ENCODE assay signal across 9 mouse cellular contexts in genomic region chr16:85549971-85550567, GRCm38 (mm10). TPM values are rescaled to one million over a fixed set of nuclear protein-coding genes. Genes with fewer than 3 reads are reported as not detected.
A peak's percentile ranks its signal among the peaks of the same experiment; 100 is the strongest.
DNase-seq lines count a peak whose midpoint lies in the region; ATAC-seq lines count a peak whose summit lies in the region.
"Had no signal": no experiment of that assay in that cellular context is flagged by ENCODE, and none has a peak within 500 bp of the region (broad histone marks: within the 10 kb centered on the region; RNA-seq: fewer than 3 reads in every experiment).

No protein-coding gene starts in this region.

- peaks cover 5% of the 10 kb centered on the region for H3K4me1 ChIP-seq in intestine, embryonic 14.5 days (replicated peaks; ENCODE audit: control insufficient read depth, insufficient read depth, low read length)
- no peaks in the 10 kb centered on the region for H3K4me1 ChIP-seq in liver, embryonic 16.5 days (ENCODE audit: control insufficient read depth, low read depth, low read length)
- 0 out of 2 replicates have a peak, but pooled peaks cover 5% of the 10 kb centered on the region for H3K4me1 ChIP-seq in neural tube, embryonic 15.5 days

- DNase-seq in 3134 (ENCODE audit: extremely low read depth, insufficient read length, low spot score): peak; percentile 16
- peak; percentile 47 for DNase-seq in adrenal gland, adult 2 months
- DNase-seq in forelimb bud, embryonic 11.5 days (ENCODE audit: low read depth, low spot score): peak; percentile 25
- peak; percentile 55 for DNase-seq in intestine, embryonic 14.5 days (ENCODE audit: low spot score)
- DNase-seq in c-Kit-positive CD71-positive TER-119-positive erythroid progenitor cells, embryonic 14.5 days (ENCODE audit: low spot score): no peak
- DNase-seq in frontal cortex, postnatal 10 days (ENCODE audit: low spot score in 2 of 2): no peak

- H3K4me2 ChIP-seq in intestine, embryonic 14.5 days (ENCODE audit: low read length): peak overlapping the region; percentile 60
- peak overlapping the region; percentile 26 for H3K4me2 ChIP-seq in liver, embryonic 16.5 days (ENCODE audit: low read depth, low read length)
- H3K4me2 ChIP-seq in neural tube, embryonic 15.5 days: peak overlapping the region; percentile 55

- no peak; the same call in 1 of the 2 replicates for ATAC-seq in intestine, embryonic 14.5 days (replicated peaks; ENCODE audit: low FRiP score, low TSS enrichment, low read depth)
- no peak for ATAC-seq in liver, embryonic 16.5 days (ENCODE audit: low read depth)
- ATAC-seq in neural tube, embryonic 15.5 days (ENCODE audit: low FRiP score): peak; percentile 17; the same call in 1 of the 2 replicates

- no peaks in the 10 kb centered on the region for H3K9me3 ChIP-seq in intestine, embryonic 14.5 days (ENCODE audit: control insufficient read depth, low read length)
- H3K9me3 ChIP-seq in liver, embryonic 16.5 days (replicated peaks; ENCODE audit: control insufficient read depth, low read length): no peaks in the 10 kb centered on the region
- no peaks in the 10 kb centered on the region for H3K9me3 ChIP-seq in neural tube, embryonic 15.5 days (replicated peaks)

- peak overlapping the region; percentile 37 for H3K4me3 ChIP-seq in intestine, embryonic 14.5 days (ENCODE audit: low read depth, low read length)
- H3K4me3 ChIP-seq in liver, embryonic 16.5 days (ENCODE audit: low read depth, low read length): peak overlapping the region; percentile 24
- peak overlapping the region; percentile 32 for H3K4me3 ChIP-seq in neural tube, embryonic 15.5 days (replicated peaks)

- 5% methylated on average over 22 of the region's 25 CpGs for WGBS in intestine, embryonic 14.5 days
- 3% methylated on average over 25 of the region's 25 CpGs for WGBS in liver, embryonic 16.5 days (ENCODE audit: insufficient replicate concordance)
- 3% methylated on average over 25 of the region's 25 CpGs for WGBS in neural tube, embryonic 15.5 days

- peak overlapping the region; percentile 47 for H3K9ac ChIP-seq in intestine, embryonic 14.5 days (ENCODE audit: low read length)
- no peak overlapping the region for H3K9ac ChIP-seq in liver, embryonic 16.5 days (ENCODE audit: low read depth, low read length)
- peak overlapping the region; percentile 36 for H3K9ac ChIP-seq in neural tube, embryonic 15.5 days (replicated peaks)

- H3K27ac ChIP-seq in intestine, embryonic 14.5 days (ENCODE audit: low read depth): 0 out of 2 replicates have a peak overlapping the region, but pooled peaks have one; percentile 16
- H3K27ac ChIP-seq in liver, embryonic 16.5 days (ENCODE audit: low read length): no peak overlapping the region
- H3K27ac ChIP-seq in neural tube, embryonic 15.5 days (replicated peaks): no peak overlapping the region

- no peaks in the 10 kb centered on the region for H3K36me3 ChIP-seq in intestine, embryonic 14.5 days (ENCODE audit: control insufficient read depth, insufficient read depth, low read length)
- H3K36me3 ChIP-seq in liver, embryonic 16.5 days (ENCODE audit: control insufficient read depth, insufficient read depth): no peaks in the 10 kb centered on the region
- no peaks in the 10 kb centered on the region for H3K36me3 ChIP-seq in neural tube, embryonic 15.5 days

- H3K27me3 ChIP-seq in intestine, embryonic 14.5 days (replicated peaks; ENCODE audit: control insufficient read depth, insufficient read depth, low read length): no peaks in the 10 kb centered on the region
- H3K27me3 ChIP-seq in liver, embryonic 16.5 days (ENCODE audit: control insufficient read depth, insufficient read depth, low read depth, low read length): no peaks in the 10 kb centered on the region
- no peaks in the 10 kb centered on the region for H3K27me3 ChIP-seq in neural tube, embryonic 15.5 days (replicated peaks)

RNA-seq across cellular contexts. Expression of gene Cyyr1, which starts 3.1 kb away (rescaled TPM):
- 10 to 100 TPM; 24.7 to 26.8 TPM for total RNA-seq in adrenal gland, adult 2 months (2021)
- polyA plus RNA-seq in adrenal gland, adult 2 months (2012; rRNA removed): 37.1 and 39.1 TPM in 2 replicates
- polyA plus RNA-seq in intestine, embryonic 14.5 days (2014; fragmentation: Nextera tagmentation; extraction: Ambion mirVana): 4.7 and 6.0 TPM in 2 replicates
- 0.52 and 0.60 TPM in 2 replicates for polyA plus RNA-seq in liver, embryonic 16.5 days (2015; fragmentation: Nextera tagmentation; extraction: Ambion mirVana)
- polyA plus RNA-seq in neural tube, embryonic 15.5 days (2015; fragmentation: Nextera tagmentation; extraction: Ambion mirVana): 2.8 and 3.0 TPM in 2 replicates
- total RNA-seq: neutrophil, adult 5-6 weeks had no signal

Comparison
In these comparisons a context has a peak if more than half of its experiments do, and no peak if none do; other contexts are left out.
1. DNase-seq: peak in 3134 (single experiment), adrenal gland, adult 2 months (single experiment), forelimb bud, embryonic 11.5 days (single experiment) and intestine, embryonic 14.5 days (single experiment); none in c-Kit-positive CD71-positive TER-119-positive erythroid progenitor cells, embryonic 14.5 days (single experiment) and frontal cortex, postnatal 10 days (0 of 2).
2. Peak in every context shown above with its lines, with median percentiles within 50 percentile points of each other: H3K4me2 ChIP-seq and H3K4me3 ChIP-seq.